Mouse (Mus musculus): ENCODE data around the gene Cnpy2. TPM values are rescaled to one million over a fixed set of nuclear protein-coding genes. Genes with fewer than 3 reads are reported as not detected.

The Cnpy2 gene
- polyA plus RNA-seq, 1 experiment = 65.3 TPM

GRCm38 (mm10) chr10:128302357-128302756, 19.9 kb upstream of the Cnpy2 start:
- Histone ChIP-seq H3K27me3 (ENCODE audit: control insufficient read depth, insufficient read depth, low read length) (no peaks in the 10 kb centered on the region), H3K4me3 (replicated peaks; ENCODE audit: insufficient read depth, low read depth, low read length) (peak overlapping the region; percentile 92), H3K27ac (ENCODE audit: insufficient read depth, low read length) (peak overlapping the region; percentile 92; the same call in 1 of the 2 replicates), H3K4me1 (ENCODE audit: control insufficient read depth, insufficient read depth, low read length) (peaks cover 18% of the 10 kb centered on the region)
- 23% methylated on average over 3 of the region's 3 CpGs for WGBS
- TF ChIP-seq POLR2A (IDR thresholded peaks at IDR 0.05; ENCODE audit: borderline replicate concordance, insufficient read depth, low read length) (no peak), CTCF (IDR thresholded peaks at IDR 0.05; ENCODE audit: borderline replicate concordance, insufficient read depth, low read depth, low read length) (no peak)
- DNase-seq = peak in 1 of 2 experiments; percentile 29

- TF ChIP-seq CTCF (IDR thresholded peaks at IDR 0.05; ENCODE audit: borderline replicate concordance, insufficient read depth, low read depth, low read length) = no peak
- TF ChIP-seq POLR2A (IDR thresholded peaks at IDR 0.05; ENCODE audit: borderline replicate concordance, insufficient read depth, low read length) = no peak
- under 1% methylated on average over 9 of the region's 9 CpGs for WGBS
- no peak for DNase-seq
- Histone ChIP-seq H3K27ac (ENCODE audit: insufficient read depth, low read length) (peak overlapping the region; percentile 92), H3K27me3 (ENCODE audit: control insufficient read depth, insufficient read depth, low read length) (no peaks in the 10 kb centered on the region), H3K4me1 (ENCODE audit: control insufficient read depth, insufficient read depth, low read length) (peaks cover 14% of the 10 kb centered on the region), H3K4me3 (replicated peaks; ENCODE audit: insufficient read depth, low read depth, low read length) (peak overlapping the region; percentile 92)
Measured at GRCm38 (mm10) chr10:128302785-128303125, 19.5 kb upstream of the Cnpy2 start.

GRCm38 (mm10) chr10:128303126-128304021, 18.9 kb upstream of the Cnpy2 start, which contains the start of gene Pan2:
Gene Pan2 (plus strand): TSS chr10:128303335.
- Histone ChIP-seq H3K4me3 (replicated peaks; ENCODE audit: insufficient read depth, low read depth, low read length) (peak within 1 kb of the TSS; percentile 92), H3K4me1 (ENCODE audit: control insufficient read depth, insufficient read depth, low read length) (peaks cover 9% of the 10 kb centered on the region; the same call in 1 of the 2 replicates), H3K27me3 (ENCODE audit: control insufficient read depth, insufficient read depth, low read length) (no peaks in the 10 kb centered on the region), H3K27ac (ENCODE audit: insufficient read depth, low read length) (peak within 1 kb of the TSS; percentile 99)
- peak; percentile 100 for DNase-seq
- TF ChIP-seq POLR2A (IDR thresholded peaks at IDR 0.05; ENCODE audit: borderline replicate concordance, insufficient read depth, low read length) (peak; percentile 66; the same call in 1 of the 2 replicates), CTCF (IDR thresholded peaks at IDR 0.05; ENCODE audit: borderline replicate concordance, insufficient read depth, low read depth, low read length) (no peak)
- WGBS = under 1% methylated on average over 37 of the region's 37 CpGs

GRCm38 (mm10) chr10:128309654-128310053, 12.6 kb upstream of the Cnpy2 start:
- Histone ChIP-seq H3K4me1 (ENCODE audit: control insufficient read depth, insufficient read depth, low read length) (peaks cover 7% of the 10 kb centered on the region), H3K4me3 (replicated peaks; ENCODE audit: insufficient read depth, low read depth, low read length) (no peak overlapping the region), H3K27ac (ENCODE audit: insufficient read depth, low read length) (no peak overlapping the region), H3K27me3 (ENCODE audit: control insufficient read depth, insufficient read depth, low read length) (no peaks in the 10 kb centered on the region)
- 86% methylated on average over 7 of the region's 7 CpGs for WGBS
- no peak for DNase-seq
- TF ChIP-seq POLR2A (IDR thresholded peaks at IDR 0.05; ENCODE audit: borderline replicate concordance, insufficient read depth, low read length) = no peak
- no peak for TF ChIP-seq CTCF (IDR thresholded peaks at IDR 0.05; ENCODE audit: borderline replicate concordance, insufficient read depth, low read depth, low read length)

- TF ChIP-seq POLR2A (IDR thresholded peaks at IDR 0.05; ENCODE audit: borderline replicate concordance, insufficient read depth, low read length) = no peak
- no peak for TF ChIP-seq CTCF (IDR thresholded peaks at IDR 0.05; ENCODE audit: borderline replicate concordance, insufficient read depth, low read depth, low read length)
- DNase-seq = peak; percentile 52 to 58
- H3K4me3 ChIP-seq (replicated peaks; ENCODE audit: insufficient read depth, low read depth, low read length) = no peak overlapping the region
- no peaks in the 10 kb centered on the region for H3K27me3 ChIP-seq (ENCODE audit: control insufficient read depth, insufficient read depth, low read length)
- WGBS = 14% methylated on average over 11 of the region's 11 CpGs
- H3K27ac ChIP-seq (ENCODE audit: insufficient read depth, low read length) = no peak overlapping the region
- peaks cover 7% of the 10 kb centered on the region for H3K4me1 ChIP-seq (ENCODE audit: control insufficient read depth, insufficient read depth, low read length)
Measured at GRCm38 (mm10) chr10:128310177-128310576, 12.1 kb upstream of the Cnpy2 start.

GRCm38 (mm10) chr10:128310902-128311301, 11.4 kb upstream of the Cnpy2 start:
- DNase-seq = no peak
- TF ChIP-seq CTCF (IDR thresholded peaks at IDR 0.05; ENCODE audit: borderline replicate concordance, insufficient read depth, low read depth, low read length) (no peak), POLR2A (IDR thresholded peaks at IDR 0.05; ENCODE audit: borderline replicate concordance, insufficient read depth, low read length) (no peak)
- H3K4me3 ChIP-seq (replicated peaks; ENCODE audit: insufficient read depth, low read depth, low read length) = no peak overlapping the region
- H3K4me1 ChIP-seq (ENCODE audit: control insufficient read depth, insufficient read depth, low read length) = peaks cover 7% of the 10 kb centered on the region
- H3K27me3 ChIP-seq (ENCODE audit: control insufficient read depth, insufficient read depth, low read length) = no peaks in the 10 kb centered on the region
- 82% methylated on average over 4 of the region's 4 CpGs for WGBS
- no peak overlapping the region for H3K27ac ChIP-seq (ENCODE audit: insufficient read depth, low read length)

GRCm38 (mm10) chr10:128315578-128315977, 6.7 kb upstream of the Cnpy2 start:
- 94% methylated on average over 8 of the region's 8 CpGs for WGBS
- no peak overlapping the region for H3K27ac ChIP-seq (ENCODE audit: insufficient read depth, low read length)
- no peaks in the 10 kb centered on the region for H3K27me3 ChIP-seq (ENCODE audit: control insufficient read depth, insufficient read depth, low read length)
- H3K4me3 ChIP-seq (replicated peaks; ENCODE audit: insufficient read depth, low read depth, low read length) = no peak overlapping the region
- TF ChIP-seq CTCF (IDR thresholded peaks at IDR 0.05; ENCODE audit: borderline replicate concordance, insufficient read depth, low read depth, low read length) = no peak
- no peak for TF ChIP-seq POLR2A (IDR thresholded peaks at IDR 0.05; ENCODE audit: borderline replicate concordance, insufficient read depth, low read length)
- H3K4me1 ChIP-seq (ENCODE audit: control insufficient read depth, insufficient read depth, low read length) = peaks cover under 1% of the 10 kb centered on the region; the same call in 1 of the 2 replicates
- no peak for DNase-seq

- Histone ChIP-seq H3K4me3 (replicated peaks; ENCODE audit: insufficient read depth, low read depth, low read length) (no peak overlapping the region), H3K27ac (ENCODE audit: insufficient read depth, low read length) (no peak overlapping the region), H3K27me3 (ENCODE audit: control insufficient read depth, insufficient read depth, low read length) (no peaks in the 10 kb centered on the region), H3K4me1 (ENCODE audit: control insufficient read depth, insufficient read depth, low read length) (no peaks in the 10 kb centered on the region; the same call in 1 of the 2 replicates)
- no peak for DNase-seq
- WGBS = 46% methylated on average over 12 of the region's 12 CpGs
- TF ChIP-seq CTCF (IDR thresholded peaks at IDR 0.05; ENCODE audit: borderline replicate concordance, insufficient read depth, low read depth, low read length) (no peak), POLR2A (IDR thresholded peaks at IDR 0.05; ENCODE audit: borderline replicate concordance, insufficient read depth, low read length) (no peak)
Measured at GRCm38 (mm10) chr10:128321641-128322040, 618 bp upstream of the Cnpy2 start.
